ENCODE assay signal across 24 mouse cellular contexts in genomic region chr4:119185771-119186170, GRCm38 (mm10). TPM values are rescaled to one million over a fixed set of nuclear protein-coding genes. Genes with fewer than 3 reads are reported as not detected.
DNase-seq lines count a peak whose midpoint lies in the region; ATAC-seq and TF ChIP-seq lines count a peak whose summit lies in the region.
"Had no signal": no experiment of that assay in that cellular context is flagged by ENCODE, and none has a peak within 500 bp of the region (broad histone marks: within the 10 kb centered on the region; RNA-seq: fewer than 3 reads in every experiment).

No protein-coding gene starts in this region.

- H3K9ac ChIP-seq in liver, embryonic 11.5 days (ENCODE audit: low read depth, low read length) = peak overlapping the region; percentile 41; the same call in 1 of the 2 replicates
- H3K9ac ChIP-seq in liver, embryonic 14.5 days (replicated peaks) = peak overlapping the region; percentile 49
- H3K9ac ChIP-seq: embryonic facial prominence, embryonic 12.5 days; forebrain, embryonic 13.5 days; forebrain, postnatal 0 days; hindbrain, embryonic 13.5 days had no signal

- peaks cover 40% of the 10 kb centered on the region for H3K36me3 ChIP-seq in liver, embryonic 11.5 days (ENCODE audit: control insufficient read depth, insufficient read depth, low read length)
- peaks cover 81% of the 10 kb centered on the region for H3K36me3 ChIP-seq in liver, embryonic 14.5 days (replicated peaks; ENCODE audit: control insufficient read depth, insufficient read depth, low read depth)
- no peaks in the 10 kb centered on the region for H3K36me3 ChIP-seq in myocyte (ENCODE audit: control insufficient read depth, insufficient read depth)
- H3K36me3 ChIP-seq in limb, embryonic 10.5 days = no peaks in the 10 kb centered on the region
- H3K36me3 ChIP-seq: embryonic facial prominence, embryonic 12.5 days; heart, embryonic 10.5 days; hindbrain, embryonic 13.5 days had no signal

- no peak overlapping the region for H3ac ChIP-seq in myocyte (ENCODE audit: control insufficient read depth, insufficient read length)

- peaks cover 15% of the 10 kb centered on the region for H3K4me1 ChIP-seq in liver, embryonic 11.5 days (replicated peaks; ENCODE audit: control insufficient read depth, insufficient read depth, low read length)
- H3K4me1 ChIP-seq in liver, embryonic 14.5 days (replicated peaks; ENCODE audit: control insufficient read depth in 2 of 2, insufficient read depth in 2 of 2, low read length in 1 of 2) = peaks cover 18 to 34% of the 10 kb centered on the region in 2 experiments
- H3K4me1 ChIP-seq in limb, embryonic 10.5 days = no peaks in the 10 kb centered on the region
- H3K4me1 ChIP-seq: embryonic facial prominence, embryonic 12.5 days; forebrain, embryonic 13.5 days; hindbrain, embryonic 13.5 days had no signal

- H3K79me2 ChIP-seq in myocyte (ENCODE audit: control insufficient read depth, insufficient read depth) = no peaks in the 10 kb centered on the region

- peak; percentile 83 for DNase-seq in heart, adult 11 months
- DNase-seq in heart, adult 18-20 months = no peak
- no peak for DNase-seq in liver, embryonic 11.5 days (ENCODE audit: low spot score)
- no peak for DNase-seq in liver
- DNase-seq in liver, embryonic 14.5 days (ENCODE audit: low read depth in 3 of 3, low spot score in 3 of 3) = no peak
- DNase-seq in kidney, adult 11 months = no peak
- no peak for DNase-seq in limb, embryonic 10.5 days (ENCODE audit: low spot score)
- DNase-seq: adrenal gland, adult 2 months; adrenal gland, postnatal 36 days; cerebellum, adult 11 months; cerebellum, adult 8-10 months; cerebellum, postnatal 14 days; forebrain, postnatal 0 days; gastrocnemius, postnatal 14 days had no signal

- H3K4me3 ChIP-seq in liver, embryonic 11.5 days (ENCODE audit: low read depth, low read length) = peak overlapping the region; percentile 18
- H3K4me3 ChIP-seq in liver, embryonic 14.5 days (ENCODE audit: insufficient read depth in 1 of 2, low read depth in 2 of 2, low read length in 2 of 2) = peak overlapping the region; percentile 43 to 72
- H3K4me3 ChIP-seq in myocyte = no peak overlapping the region
- H3K4me3 ChIP-seq in limb, embryonic 10.5 days = no peak overlapping the region
- H3K4me3 ChIP-seq: embryonic facial prominence, embryonic 12.5 days; forebrain, embryonic 13.5 days; heart, embryonic 10.5 days; hindbrain, embryonic 13.5 days had no signal

- H3K27me3 ChIP-seq in liver, embryonic 11.5 days (replicated peaks; ENCODE audit: control insufficient read depth, insufficient read depth, low read length) = no peaks in the 10 kb centered on the region
- H3K27me3 ChIP-seq in liver, embryonic 14.5 days (ENCODE audit: control insufficient read depth, insufficient read depth, low read length) = no peaks in the 10 kb centered on the region
- no peaks in the 10 kb centered on the region for H3K27me3 ChIP-seq in myocyte (ENCODE audit: control insufficient read depth, insufficient read depth, insufficient read length)
- 0 out of 2 replicates have a peak, but pooled peaks cover 3% of the 10 kb centered on the region for H3K27me3 ChIP-seq in limb, embryonic 10.5 days (ENCODE audit: low read depth, poor library complexity, severe bottlenecking)
- H3K27me3 ChIP-seq: embryonic facial prominence, embryonic 12.5 days; forebrain, embryonic 13.5 days; hindbrain, embryonic 13.5 days had no signal

- H3K27ac ChIP-seq in liver, embryonic 11.5 days (ENCODE audit: low read depth, low read length) = no peak overlapping the region
- peak overlapping the region; percentile 22; the same call in 1 of the 2 replicates for H3K27ac ChIP-seq in liver, embryonic 14.5 days
- no peak overlapping the region for H3K27ac ChIP-seq in limb, embryonic 10.5 days
- H3K27ac ChIP-seq: embryonic facial prominence, embryonic 12.5 days; forebrain, embryonic 13.5 days; heart, embryonic 10.5 days; hindbrain, embryonic 13.5 days; hindbrain, postnatal 0 days had no signal

- ATAC-seq in liver, embryonic 11.5 days (replicated peaks; ENCODE audit: low FRiP score) = no peak
- ATAC-seq in liver, embryonic 14.5 days (ENCODE audit: insufficient read depth) = no peak
- ATAC-seq: forebrain, embryonic 13.5 days; forebrain, postnatal 0 days; hindbrain, postnatal 0 days had no signal

- WGBS in liver, embryonic 11.5 days = 76% methylated on average over 4 of the region's 4 CpGs
- 72% methylated on average over 4 of the region's 4 CpGs for WGBS in liver, embryonic 14.5 days (ENCODE audit: insufficient replicate concordance)
- WGBS in limb, embryonic 10.5 days = 89% methylated on average over 4 of the region's 4 CpGs

- TF ChIP-seq EP300 in liver, embryonic 14.5 days (IDR thresholded peaks at IDR 0.05; ENCODE audit: low read depth) = no peak

- no peak for TF ChIP-seq CTCF in liver, embryonic 14.5 days (IDR thresholded peaks at IDR 0.05; ENCODE audit: low read depth)

- no peak for TF ChIP-seq POLR2A in myocyte (IDR thresholded peaks at IDR 0.05; ENCODE audit: insufficient read length, low read depth)

- H3K9me3 ChIP-seq in liver, embryonic 11.5 days (ENCODE audit: control insufficient read depth, low read length) = no peaks in the 10 kb centered on the region
- H3K9me3 ChIP-seq in liver, embryonic 14.5 days (ENCODE audit: control insufficient read depth, low read length) = no peaks in the 10 kb centered on the region
- H3K9me3 ChIP-seq in limb, embryonic 10.5 days (replicated peaks) = no peaks in the 10 kb centered on the region
- H3K9me3 ChIP-seq: embryonic facial prominence, embryonic 12.5 days; forebrain, embryonic 13.5 days; heart, embryonic 10.5 days; hindbrain, embryonic 13.5 days had no signal

- peak overlapping the region; percentile 72 for H3K4me2 ChIP-seq in liver, embryonic 11.5 days
- H3K4me2 ChIP-seq in liver, embryonic 14.5 days (ENCODE audit: low read depth) = peak overlapping the region; percentile 96
- peak overlapping the region; percentile 48 for H3K4me2 ChIP-seq in myocyte (ENCODE audit: low read depth)
- H3K4me2 ChIP-seq: embryonic facial prominence, embryonic 12.5 days; forebrain, embryonic 13.5 days; hindbrain, embryonic 13.5 days had no signal

TF ChIP-seq in myocyte, 11 proteins besides CTCF, POLR2A, EP300 and RAD21:
- TF ChIP-seq MAX (IDR thresholded peaks at IDR 0.05; ENCODE audit: low read depth) (no peak), MYOG (IDR thresholded peaks at IDR 0.05; ENCODE audit: control insufficient read depth in 1 of 3, insufficient read depth in 1 of 3, insufficient read length in 2 of 3, low read depth in 2 of 3) (peak; percentile 58 to 91 (median 77)), REST (IDR thresholded peaks at IDR 0.05; ENCODE audit: insufficient read depth, insufficient read length) (no peak), POLR2AphosphoS2 (IDR thresholded peaks at IDR 0.05; ENCODE audit: insufficient read length, low read depth) (no peak), SRF (IDR thresholded peaks at IDR 0.05; ENCODE audit: control insufficient read depth, insufficient read length, low read depth) (no peak), USF1 (IDR thresholded peaks at IDR 0.05; ENCODE audit: low read depth) (no peak), E2F4 (IDR thresholded peaks at IDR 0.05; ENCODE audit: insufficient read depth) (no peak), CEBPB (IDR thresholded peaks at IDR 0.05; ENCODE audit: insufficient read depth, poor library complexity, severe bottlenecking) (no peak), TCF12 (IDR thresholded peaks at IDR 0.05; ENCODE audit: insufficient read depth, poor library complexity, severe bottlenecking) (peak; percentile 97), TCF3 (IDR thresholded peaks at IDR 0.05; ENCODE audit: insufficient read length, low read depth) (peak; percentile 93), MYOD1 (IDR thresholded peaks at IDR 0.05; ENCODE audit: control insufficient read depth in 1 of 3, insufficient read length in 2 of 3, low read depth in 2 of 3) (peak; percentile 84 to 100 (median 99))
TF ChIP-seq in myocyte: peak in this region for 4.

RNA-seq across cellular contexts. Expression of gene Ermap, which starts 4.0 kb away (rescaled TPM):
- not detected for total RNA-seq in heart, adult 18-20 months (2021)
- polyA plus RNA-seq in liver, embryonic 11.5 days (2014; fragmentation: Nextera tagmentation; extraction: Ambion mirVana) = 263 and 274 TPM in 2 replicates
- 158 and 191 TPM in 2 replicates for polyA plus RNA-seq in liver, embryonic 14.5 days (2012; rRNA removed)
- 300 and 349 TPM in 2 replicates for polyA plus RNA-seq in liver, embryonic 14.5 days (2014; fragmentation: Nextera tagmentation; extraction: Ambion mirVana)
- 0.13 TPM for polyA plus RNA-seq in myocyte (2012; fragmentation: generic; extraction: Trizol)
- 6.8 and 7.7 TPM in 2 replicates for polyA plus RNA-seq in limb, embryonic 10.5 days (2016; fragmentation: Nextera tagmentation; extraction: Ambion mirVana)
- total RNA-seq: CH12.LX; gastrocnemius, adult 18-20 months had no signal

RNA-seq across cellular contexts. Expression of gene Svbp, which starts 9.3 kb away (rescaled TPM):
- total RNA-seq in heart, adult 18-20 months (2021) = 10 to 100 TPM; 15.4 to 19.6 TPM
- polyA plus RNA-seq in liver, embryonic 11.5 days (2014; fragmentation: Nextera tagmentation; extraction: Ambion mirVana) = 169 and 174 TPM in 2 replicates
- polyA plus RNA-seq in liver, embryonic 14.5 days (2012; rRNA removed) = 38.5 and 51.2 TPM in 2 replicates
- polyA plus RNA-seq in liver, embryonic 14.5 days (2014; fragmentation: Nextera tagmentation; extraction: Ambion mirVana) = 116 and 123 TPM in 2 replicates
- polyA plus RNA-seq in myocyte (2012; fragmentation: generic; extraction: Trizol) = 241 TPM
- 115 and 133 TPM in 2 replicates for polyA plus RNA-seq in limb, embryonic 10.5 days (2016; fragmentation: Nextera tagmentation; extraction: Ambion mirVana)

RNA-seq across cellular contexts. Expression of gene Zfp691, which starts 11.8 kb away (rescaled TPM):
- 10 to 100 TPM; 20.0 to 23.4 TPM for total RNA-seq in heart, adult 18-20 months (2021)
- 5.4 and 8.1 TPM in 2 replicates for polyA plus RNA-seq in liver, embryonic 11.5 days (2014; fragmentation: Nextera tagmentation; extraction: Ambion mirVana)
- polyA plus RNA-seq in liver, embryonic 14.5 days (2012; rRNA removed) = 2.6 and 3.3 TPM in 2 replicates
- polyA plus RNA-seq in liver, embryonic 14.5 days (2014; fragmentation: Nextera tagmentation; extraction: Ambion mirVana) = 1.5 and 2.3 TPM in 2 replicates
- polyA plus RNA-seq in myocyte (2012; fragmentation: generic; extraction: Trizol) = 7.2 TPM
- 10.1 and 10.3 TPM in 2 replicates for polyA plus RNA-seq in limb, embryonic 10.5 days (2016; fragmentation: Nextera tagmentation; extraction: Ambion mirVana)

RNA-seq across cellular contexts. Expression of gene Tmem269, which starts 32.2 kb away (rescaled TPM):
- not detected for total RNA-seq in heart, adult 18-20 months (2021)
- not detected in 2 replicates for polyA plus RNA-seq in liver, embryonic 11.5 days (2014; fragmentation: Nextera tagmentation; extraction: Ambion mirVana)
- 0.05 TPM in 1 of 2 replicates, not detected in the other for polyA plus RNA-seq in liver, embryonic 14.5 days (2012; rRNA removed)
- polyA plus RNA-seq in liver, embryonic 14.5 days (2014; fragmentation: Nextera tagmentation; extraction: Ambion mirVana) = not detected in 2 replicates
- 0.07 TPM for polyA plus RNA-seq in myocyte (2012; fragmentation: generic; extraction: Trizol)
- polyA plus RNA-seq in limb, embryonic 10.5 days (2016; fragmentation: Nextera tagmentation; extraction: Ambion mirVana) = not detected in 2 replicates
- total RNA-seq: adrenal gland, adult 2 months; adrenal gland, postnatal 36 days; forebrain, postnatal 0 days; gastrocnemius, adult 18-20 months; gastrocnemius, postnatal 14 days had no signal
- polyA plus RNA-seq: embryonic facial prominence, embryonic 12.5 days; forebrain, embryonic 13.5 days; heart, embryonic 10.5 days; heart, postnatal 0 days; intestine, embryonic 14.5 days had no signal

RNA-seq across cellular contexts. Expression of gene AU022252, which starts 46.7 kb away (rescaled TPM):
- total RNA-seq in heart, adult 18-20 months (2021) = 10 to 100 TPM; 24.8 to 26.5 TPM
- 30.7 and 33.3 TPM in 2 replicates for polyA plus RNA-seq in liver, embryonic 11.5 days (2014; fragmentation: Nextera tagmentation; extraction: Ambion mirVana)
- polyA plus RNA-seq in liver, embryonic 14.5 days (2012; rRNA removed) = 2.2 and 3.1 TPM in 2 replicates
- 12.7 and 12.8 TPM in 2 replicates for polyA plus RNA-seq in liver, embryonic 14.5 days (2014; fragmentation: Nextera tagmentation; extraction: Ambion mirVana)
- polyA plus RNA-seq in myocyte (2012; fragmentation: generic; extraction: Trizol) = 14.5 TPM
- 38.1 and 43.3 TPM in 2 replicates for polyA plus RNA-seq in limb, embryonic 10.5 days (2016; fragmentation: Nextera tagmentation; extraction: Ambion mirVana)

Comparison
In these comparisons a context has a peak if more than half of its experiments do, and no peak if none do; other contexts are left out.
1. H3K4me3 ChIP-seq: peak in liver, embryonic 11.5 days (single experiment) and liver, embryonic 14.5 days (2 of 2); none in myocyte (single experiment) and limb, embryonic 10.5 days (single experiment).
2. RNA of gene Ermap, which starts 4.0 kb away (polyA plus RNA-seq): 158 to 349 TPM in liver, embryonic 14.5 days and 263 to 274 TPM in liver, embryonic 11.5 days; 6.8 to 7.7 TPM in limb, embryonic 10.5 days and 0.13 TPM in myocyte (single experiment); every median in the first group is over 10 times any median in the second.
3. Peak in every context shown above with its lines, with median percentiles within 50 percentile points of each other: H3K4me2 ChIP-seq.